Mouse (Mus musculus) MEL (cell line): ENCODE data around the gene Otog. TPM values are rescaled to one million over a fixed set of nuclear protein-coding genes. Genes with fewer than 3 reads are reported as not detected.

Experiments
- DNase-seq: peaks from one replicate; pipeline ENCODE4 v3.0.0; 2011; ENCODE audit warnings: low read depth, low spot score
- H3K27ac ChIP-seq: 2 replicates; pipeline ENCODE4 v1.5.1; 2012; ENCODE audit warnings: low read depth, mild to moderate bottlenecking, control low read depth, low read length, moderate library complexity; ENCODE audit not compliant: control insufficient read depth
- H3K27me3 ChIP-seq, 2 experiments: fragments of 150-350 bp in 1 of 2; sonication (generic) in 1 of 2; 2 replicates each; pipeline ENCODE4 v1.6.1; 2012; ENCODE audit warnings: low read length in 2 of 2, mild to moderate bottlenecking in 2 of 2, improper control_type of control experiment in 1 of 2, moderate library complexity in 1 of 2; ENCODE audit not compliant: insufficient read depth in 2 of 2, control insufficient read depth in 1 of 2
- H3K36me3 ChIP-seq, 2 experiments: 2 replicates each; pipeline ENCODE4 v1.6.1; 2012 to 2014; ENCODE audit warnings: low read length in 2 of 2, improper control_type of control experiment in 1 of 2, inconsistent platforms in 1 of 2, mild to moderate bottlenecking in 1 of 2; ENCODE audit not compliant: insufficient read depth in 2 of 2, control insufficient read depth in 1 of 2
- H3K4me1 ChIP-seq, 2 experiments: fragments of 150-350 bp in 1 of 2; sonication (generic) in 1 of 2; 2 replicates each; pipeline ENCODE4 v1.6.1; 2012; ENCODE audit warnings: low read length in 2 of 2, improper control_type of control experiment in 1 of 2, mild to moderate bottlenecking in 1 of 2; ENCODE audit not compliant: insufficient read depth in 2 of 2, control insufficient read depth in 1 of 2
- H3K4me3 ChIP-seq, 2 experiments: fragments of 150-350 bp in 1 of 2; sonication (generic) in 1 of 2; 2 replicates each; pipeline ENCODE4 v1.5.1; 2012; ENCODE audit warnings: low read depth in 2 of 2, low read length in 2 of 2, mild to moderate bottlenecking in 2 of 2, moderate library complexity in 2 of 2, control low read depth in 1 of 2, improper control_type of control experiment in 1 of 2; ENCODE audit not compliant: control insufficient read depth in 1 of 2, insufficient read depth in 1 of 2
- H3K79me2 ChIP-seq: 2 replicates; pipeline ENCODE4 v1.6.1; 2012; ENCODE audit warnings: mild to moderate bottlenecking, low read length, moderate library complexity; ENCODE audit not compliant: control insufficient read depth, poor library complexity, insufficient read depth
- H3K9ac ChIP-seq: 2 replicates; pipeline ENCODE4 v1.6.1; 2012; ENCODE audit warnings: low read depth, mild to moderate bottlenecking, control low read depth, low read length, moderate library complexity; ENCODE audit not compliant: control insufficient read depth, poor library complexity, severe bottlenecking
- H3K9me3 ChIP-seq: fragments of 150-350 bp; sonication (generic); replicated peaks from 2 replicates; pipeline ENCODE4 v1.6.1; 2012; ENCODE audit warnings: mild to moderate bottlenecking, low read length, improper control_type of control experiment, moderate library complexity; ENCODE audit not compliant: insufficient read depth
- CHD1 ChIP-seq: IDR thresholded peaks from 2 replicates; pipeline ENCODE4 v1.6.1; 2012; ENCODE audit warnings: low read depth, mild to moderate bottlenecking, inconsistent platforms, low read length, improper control_type of control experiment
- CTCF ChIP-seq, 3 experiments: IDR thresholded peaks in 2 of 3; conservative IDR thresholded peaks in 1 of 3; 2 replicates each; pipeline ENCODE4 v1.5.1; 2011 to 2012; ENCODE audit warnings: low read length in 3 of 3, low read depth in 2 of 3, mild to moderate bottlenecking in 2 of 3, improper control_type of control experiment in 1 of 3, inconsistent platforms in 1 of 3, mixed read lengths in 1 of 3, moderate library complexity in 1 of 3; ENCODE audit not compliant: control insufficient read depth in 1 of 3, insufficient read depth in 1 of 3, poor library complexity in 1 of 3, severe bottlenecking in 1 of 3
- ELF1 ChIP-seq: IDR thresholded peaks from 2 replicates; pipeline ENCODE4 v1.6.1; 2014; ENCODE audit warnings: low read depth, mild to moderate bottlenecking, inconsistent platforms, low read length, improper control_type of control experiment, moderate library complexity
- GABPA ChIP-seq: IDR thresholded peaks from 2 replicates; pipeline ENCODE4 v1.6.1; 2012; ENCODE audit warnings: low read depth, mild to moderate bottlenecking, inconsistent platforms, low read length, improper control_type of control experiment, moderate library complexity
- GATA1 ChIP-seq: IDR thresholded peaks from 2 replicates; pipeline ENCODE4 v1.6.1; 2011; ENCODE audit warnings: low read depth, low read length, improper control_type of control experiment
- MAX ChIP-seq: IDR thresholded peaks from 2 replicates; pipeline ENCODE4 v1.6.1; 2011; ENCODE audit warnings: low read length, improper control_type of control experiment
- MEF2A ChIP-seq: IDR thresholded peaks from 2 replicates; pipeline ENCODE4 v1.6.1; 2014; ENCODE audit warnings: low read depth, mild to moderate bottlenecking, inconsistent platforms, low read length, improper control_type of control experiment; ENCODE audit not compliant: poor library complexity, insufficient replicate concordance, severe bottlenecking; ENCODE audit errors: extremely low read depth
- MYB ChIP-seq: IDR thresholded peaks from 2 replicates; pipeline ENCODE4 v1.6.1; 2011; ENCODE audit warnings: mild to moderate bottlenecking, low read depth, low read length, improper control_type of control experiment
- NELFE ChIP-seq: IDR thresholded peaks from 2 replicates; pipeline ENCODE4 v1.6.1; 2011; ENCODE audit warnings: low read depth, low read length, improper control_type of control experiment
- NRF1 ChIP-seq: IDR thresholded peaks from 2 replicates; pipeline ENCODE4 v1.6.1; 2014; ENCODE audit warnings: low read depth, mild to moderate bottlenecking, inconsistent platforms, low read length, improper control_type of control experiment, moderate library complexity; ENCODE audit not compliant: poor library complexity, insufficient read depth, severe bottlenecking
- POLR2A ChIP-seq, 2 experiments: IDR thresholded peaks; 2 replicates each; pipeline ENCODE4 v1.6.1; 2011 to 2012; ENCODE audit warnings: low read length in 2 of 2, mild to moderate bottlenecking in 2 of 2, control low read depth in 1 of 2, improper control_type of control experiment in 1 of 2, low read depth in 1 of 2, moderate library complexity in 1 of 2; ENCODE audit not compliant: control insufficient read depth in 1 of 2, insufficient read depth in 1 of 2, poor library complexity in 1 of 2
- POLR2AphosphoS5 ChIP-seq: IDR thresholded peaks from 2 replicates; pipeline ENCODE4 v1.6.1; 2012; ENCODE audit warnings: low read depth, borderline replicate concordance, mild to moderate bottlenecking, inconsistent platforms, low read length, moderate library complexity, mixed read lengths
- RCOR1 ChIP-seq: IDR thresholded peaks from 2 replicates; pipeline ENCODE4 v1.6.1; 2012; ENCODE audit warnings: low read depth, mild to moderate bottlenecking, inconsistent platforms, low read length, improper control_type of control experiment
- SIN3A ChIP-seq: IDR thresholded peaks from 2 replicates; pipeline ENCODE4 v1.6.1; 2012; ENCODE audit warnings: low read length, improper control_type of control experiment, inconsistent platforms
- SMC3 ChIP-seq: IDR thresholded peaks from 2 replicates; pipeline ENCODE4 v1.6.1; 2011; ENCODE audit warnings: low read depth, low read length, improper control_type of control experiment
- TBP ChIP-seq: IDR thresholded peaks from 2 replicates; pipeline ENCODE4 v1.8.0; 2011; ENCODE audit warnings: low read depth, low read length, improper control_type of control experiment
- TCF12 ChIP-seq: IDR thresholded peaks from 2 replicates; pipeline ENCODE4 v1.6.1; 2014; ENCODE audit warnings: low read depth, mild to moderate bottlenecking, inconsistent platforms, low read length, improper control_type of control experiment, moderate library complexity
- UBTF ChIP-seq: IDR thresholded peaks from 2 replicates; pipeline ENCODE4 v1.6.1; 2012; ENCODE audit warnings: low read depth, mild to moderate bottlenecking, inconsistent platforms, low read length, improper control_type of control experiment, moderate library complexity, borderline replicate concordance; ENCODE audit not compliant: insufficient read depth
- ZC3H11A ChIP-seq: IDR thresholded peaks from 2 replicates; pipeline ENCODE4 v1.6.1; 2012; ENCODE audit warnings: low read depth, mild to moderate bottlenecking, inconsistent platforms, low read length, improper control_type of control experiment
- ZKSCAN1 ChIP-seq: IDR thresholded peaks from 2 replicates; pipeline ENCODE4 v1.6.1; 2012; ENCODE audit warnings: low read depth, mild to moderate bottlenecking, inconsistent platforms, low read length, improper control_type of control experiment, moderate library complexity
- polyA plus RNA-seq, 2 experiments: library from polyadenylated mRNA; stranded (reverse) in 1 of 2; unstranded in 1 of 2; fragments of >175 nt in 1 of 2; fragments of >200 nt in 1 of 2; gene quantifications; 2 replicates each; pipeline versions ENCODE4 v1.2.1 to v1.2.4; 2012; ENCODE audit warnings: low replicate concordance in 2 of 2, low read depth in 1 of 2; ENCODE audit not compliant: insufficient read length in 2 of 2, insufficient read depth in 1 of 2, missing spikeins in 1 of 2
- total RNA-seq: library from RNA; depleted of rRNA; stranded (reverse); fragments of 300-350 nt; gene quantifications from 2 replicates; pipeline ENCODE4 v1.2.3, GENCODE M21; 2012; rRNA removed

The Otog gene
- total RNA-seq (not detected in 2 replicates), polyA plus RNA-seq (not detected)

GRCm38 (mm10) chr7:46240696-46241095 lies at the start of gene Otog:
Gene Otog, plus strand, starts transcription at chr7:46240987.
- no peaks in the 10 kb centered on the region for H3K36me3 ChIP-seq
- no peaks in the 10 kb centered on the region for H3K27me3 ChIP-seq
- no peak for DNase-seq
- no peak within 1 kb of the TSS for H3K9ac ChIP-seq
- H3K4me1 ChIP-seq: no peaks in the 10 kb centered on the region
- no peak within 1 kb of the TSS for H3K4me3 ChIP-seq
- no peaks in the 10 kb centered on the region for H3K9me3 ChIP-seq
- TF ChIP-seq CHD1: no peak
- no peak for TF ChIP-seq ELF1
- TF ChIP-seq SMC3: no peak
- TF ChIP-seq NRF1: no peak
- no peak for TF ChIP-seq MYB
- no peak for TF ChIP-seq UBTF
- TF ChIP-seq POLR2A (IDR thresholded peaks at IDR 0.05; ENCODE audit: control insufficient read depth in 1 of 2, insufficient read depth in 1 of 2, low read depth in 1 of 2, low read length in 2 of 2, poor library complexity in 1 of 2): no peak
- TF ChIP-seq ZKSCAN1: no peak
- TF ChIP-seq RCOR1: no peak
- TF ChIP-seq MEF2A: no peak
- TF ChIP-seq CTCF (IDR thresholded peaks at IDR 0.05 in 2 of 3, conservative IDR thresholded peaks at IDR 0.05 in 1 of 3; ENCODE audit: control insufficient read depth in 1 of 3, insufficient read depth in 1 of 3, low read depth in 2 of 3, low read length in 3 of 3, poor library complexity in 1 of 3, severe bottlenecking in 1 of 3): no peak
- TF ChIP-seq GATA1: no peak
- TF ChIP-seq NELFE: no peak
- TF ChIP-seq POLR2AphosphoS5: no peak
- TF ChIP-seq SIN3A: no peak
- TF ChIP-seq MAX: no peak
- TF ChIP-seq, all 39 proteins: peak for 0
- Histone ChIP-seq H3K27ac (no peak within 1 kb of the TSS), H3K79me2 (no peaks in the 10 kb centered on the region)

- H3K79me2 ChIP-seq: no peaks in the 10 kb centered on the region
- H3K9ac ChIP-seq: no peak overlapping the region
- no peaks in the 10 kb centered on the region for H3K4me1 ChIP-seq
- H3K27ac ChIP-seq: no peak overlapping the region
- TF ChIP-seq TCF12: no peak
- TF ChIP-seq NRF1: no peak
- no peak for TF ChIP-seq TBP
- no peak for TF ChIP-seq MAX
- TF ChIP-seq CTCF (IDR thresholded peaks at IDR 0.05 in 2 of 3, conservative IDR thresholded peaks at IDR 0.05 in 1 of 3; ENCODE audit: control insufficient read depth in 1 of 3, insufficient read depth in 1 of 3, low read depth in 2 of 3, low read length in 3 of 3, poor library complexity in 1 of 3, severe bottlenecking in 1 of 3): no peak
- no peak for TF ChIP-seq ZKSCAN1
- TF ChIP-seq GABPA: no peak
- TF ChIP-seq ZC3H11A: no peak
- TF ChIP-seq MYB: no peak
- H3K27me3 ChIP-seq: no peaks in the 10 kb centered on the region
- H3K36me3 ChIP-seq: no peaks in the 10 kb centered on the region
- no peak for DNase-seq
- H3K4me3 ChIP-seq: no peak overlapping the region
- H3K9me3 ChIP-seq: no peaks in the 10 kb centered on the region
Measured at GRCm38 (mm10) chr7:46195356-46195755, 45.4 kb upstream of the Otog start.
